Mouse (Mus musculus): ENCODE measurements around the gene Ift43.
A peak's percentile ranks its signal among the peaks of the same experiment; 100 is the strongest.

Ift43 gene

GRCm38 (mm10) chr12:86129696-86130095 is 47.4 kb downstream of the Ift43 start:
- no peak for DNase-seq (ENCODE audit: low spot score)

DNA sequence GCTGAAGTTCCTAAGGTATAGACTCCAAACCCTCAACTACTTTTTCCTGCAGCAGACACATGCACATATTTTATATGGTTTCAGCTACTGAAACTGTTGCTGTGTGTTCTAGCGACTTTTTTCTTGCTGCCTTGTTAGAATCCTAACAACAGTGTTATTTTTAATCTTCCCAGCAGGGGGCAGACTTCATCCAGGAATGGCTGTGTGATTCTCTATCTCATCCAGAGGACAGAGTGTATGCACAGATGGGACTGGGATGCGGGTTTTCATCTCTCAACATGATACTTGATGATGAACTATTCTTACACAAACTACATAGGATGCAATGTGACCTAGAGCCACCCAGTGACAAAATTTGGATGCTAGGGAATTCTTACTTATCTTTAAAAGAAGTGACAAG is 50.5 kb downstream of the Ift43 start:
- peak; percentile 91 for DNase-seq (ENCODE audit: low spot score)

GRCm38 (mm10) chr12:86135691-86136090 is 53.4 kb downstream of the Ift43 start:
- DNase-seq (ENCODE audit: low spot score), result no peak

GRCm38 (mm10) chr12:86138696-86139095 is 56.4 kb downstream of the Ift43 start:
- DNase-seq (ENCODE audit: low spot score), result no peak

- no peak for DNase-seq (ENCODE audit: low spot score)
These were observed 60.0 kb downstream of the Ift43 start for GRCm38 (mm10) chr12:86142389-86142788.

- DNase-seq (ENCODE audit: low spot score), result no peak
These were observed 63.9 kb downstream of the Ift43 start for GRCm38 (mm10) chr12:86146246-86146645.

- no peak for DNase-seq (ENCODE audit: low spot score)
These were observed 65.9 kb downstream of the Ift43 start for GRCm38 (mm10) chr12:86148271-86148670.

DNA sequence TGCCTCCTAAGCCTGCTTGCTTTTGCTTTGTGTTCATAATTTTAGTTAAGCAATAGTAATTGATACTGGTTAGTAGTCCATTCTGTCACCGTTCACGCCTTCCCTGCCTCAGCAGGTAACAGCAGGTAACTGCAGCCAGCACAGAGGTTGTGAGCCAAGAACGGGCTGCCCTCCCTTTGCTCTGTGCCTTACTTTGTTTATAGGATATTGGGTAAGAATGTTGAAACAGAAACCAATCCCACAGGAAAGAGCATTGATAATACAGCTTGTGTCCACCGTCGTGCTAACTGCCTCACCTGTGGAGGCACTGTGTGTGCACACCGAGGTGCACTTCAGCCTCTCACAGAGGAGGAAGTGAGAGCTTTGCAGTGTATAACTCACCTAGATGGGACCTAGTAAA is 66.7 kb downstream of the Ift43 start:
- DNase-seq (ENCODE audit: low spot score), result no peak

GRCm38 (mm10) chr12:86151941-86152340 is 69.6 kb downstream of the Ift43 start:
- no peak for DNase-seq (ENCODE audit: low spot score)

DNA sequence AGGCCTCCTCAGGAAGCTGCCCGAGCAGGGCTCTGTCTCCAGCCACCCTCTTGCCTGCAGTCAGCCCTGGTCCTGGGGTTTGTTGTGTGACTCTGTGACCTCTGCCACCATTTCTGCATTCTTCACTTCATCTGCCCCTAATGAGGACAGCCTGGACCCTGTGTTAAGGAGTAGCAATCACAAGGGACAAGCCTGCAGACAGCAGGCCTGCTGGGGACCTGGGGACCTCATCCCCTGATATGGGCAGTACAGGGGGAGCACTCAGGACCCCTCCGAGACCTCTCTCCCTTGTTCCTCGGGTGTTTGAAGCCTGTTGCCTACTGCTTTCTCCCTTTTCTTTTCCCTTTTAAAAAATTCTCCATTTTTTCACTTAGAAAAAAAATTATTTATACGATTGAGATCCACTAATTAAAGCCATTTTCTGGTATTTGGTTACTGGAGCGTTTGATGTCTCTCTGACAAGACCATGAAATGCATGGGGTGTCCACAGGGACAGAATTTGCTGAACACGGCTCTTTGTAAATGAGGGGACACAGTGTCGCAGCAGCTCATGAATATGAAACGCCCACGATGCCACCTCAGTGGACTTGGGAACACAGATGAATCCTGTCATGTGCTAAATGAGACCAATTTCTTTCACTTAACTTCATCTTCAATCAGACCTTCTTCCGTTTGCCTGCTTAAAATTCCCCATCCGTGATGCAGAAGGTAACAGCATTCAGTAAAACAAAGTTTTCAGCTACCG is 71.0 kb downstream of the Ift43 start:
- DNase-seq (ENCODE audit: low spot score), result no peak

DNA sequence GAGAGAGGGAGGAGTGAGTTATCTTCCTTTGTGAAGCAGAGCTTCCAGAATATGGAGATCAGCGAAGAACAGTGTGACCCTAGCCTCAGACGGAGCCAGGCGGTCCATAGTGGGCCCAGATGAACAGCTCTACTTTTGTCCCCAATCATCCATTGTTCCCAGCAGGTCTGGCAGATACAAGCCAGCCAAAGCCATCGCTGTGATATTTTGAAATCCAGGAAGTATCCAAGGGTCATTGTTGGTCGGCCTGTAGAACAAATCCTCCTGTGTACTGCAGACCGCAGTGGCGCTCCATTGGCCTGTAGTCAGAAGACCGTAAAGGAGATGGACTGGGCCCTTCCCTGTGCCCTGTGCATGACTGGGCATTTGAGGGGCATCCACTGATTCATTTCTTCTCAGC is 72.8 kb downstream of the Ift43 start:
- DNase-seq (ENCODE audit: low spot score), result no peak

DNA sequence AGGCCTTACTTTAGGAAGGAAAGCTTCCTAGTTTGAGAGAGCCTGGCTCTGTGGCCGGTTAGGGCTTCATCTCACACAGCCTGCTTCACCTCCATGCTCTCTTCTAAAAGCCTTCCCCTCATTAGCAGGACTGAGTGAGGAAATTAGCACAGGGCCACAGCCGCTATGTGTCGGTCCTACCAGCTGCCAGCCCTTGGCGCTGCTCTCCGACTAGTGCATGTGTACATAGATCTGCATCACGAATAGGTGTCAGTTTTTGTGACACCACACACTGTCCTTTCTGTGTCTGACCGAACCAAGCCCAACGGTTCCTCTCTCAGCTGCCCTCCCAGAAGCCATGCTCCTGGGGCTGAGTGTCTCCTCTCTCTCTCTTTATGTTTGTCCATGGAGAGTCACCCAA is 74.8 kb downstream of the Ift43 start:
- no peak for DNase-seq (ENCODE audit: low spot score)

- DNase-seq (ENCODE audit: low spot score), result no peak
These were observed 75.6 kb downstream of the Ift43 start for GRCm38 (mm10) chr12:86157894-86158444.

DNA sequence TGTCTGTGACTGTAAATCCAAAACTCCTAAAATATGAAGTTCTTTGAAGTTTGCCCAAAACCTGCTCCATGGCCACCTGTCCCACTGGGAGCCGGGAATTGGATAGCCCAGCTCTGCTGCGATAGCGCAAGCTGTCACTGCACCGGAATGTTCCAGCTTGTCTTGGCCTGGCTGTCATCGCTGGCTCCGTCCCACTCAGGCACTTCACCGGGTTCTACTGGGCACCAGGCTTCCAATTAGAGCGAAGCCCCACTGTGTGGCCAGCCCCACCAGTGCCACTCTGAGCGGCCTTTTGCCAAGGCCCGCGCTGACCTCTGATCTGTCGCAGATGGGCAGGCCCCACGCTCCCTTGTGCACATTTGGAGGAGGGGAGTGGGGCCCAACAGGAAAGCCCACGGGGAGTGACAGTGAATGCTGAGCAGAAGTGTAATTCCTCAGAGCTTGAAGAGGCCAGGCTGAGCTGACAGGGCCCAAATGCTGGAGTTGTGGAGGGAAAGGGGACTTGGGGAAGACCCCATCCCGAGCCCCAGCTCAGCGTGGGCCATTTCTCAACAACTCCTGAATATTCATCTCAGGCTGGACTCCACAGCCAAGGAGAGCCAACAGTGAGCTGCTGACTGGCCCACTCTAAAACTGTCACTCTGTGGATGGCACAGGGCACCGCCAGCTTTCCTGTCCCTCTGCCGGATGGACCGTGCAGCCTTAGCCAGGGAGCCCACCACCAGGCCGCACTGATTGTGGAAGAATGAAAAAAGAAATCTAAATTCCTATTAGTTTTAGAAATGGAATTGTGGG is 76.5 kb downstream of the Ift43 start:
- peak; percentile 30 for DNase-seq (ENCODE audit: low spot score)

GRCm38 (mm10) chr12:86161436-86161835 is 79.1 kb downstream of the Ift43 start:
- DNase-seq (ENCODE audit: low spot score), result no peak

DNA sequence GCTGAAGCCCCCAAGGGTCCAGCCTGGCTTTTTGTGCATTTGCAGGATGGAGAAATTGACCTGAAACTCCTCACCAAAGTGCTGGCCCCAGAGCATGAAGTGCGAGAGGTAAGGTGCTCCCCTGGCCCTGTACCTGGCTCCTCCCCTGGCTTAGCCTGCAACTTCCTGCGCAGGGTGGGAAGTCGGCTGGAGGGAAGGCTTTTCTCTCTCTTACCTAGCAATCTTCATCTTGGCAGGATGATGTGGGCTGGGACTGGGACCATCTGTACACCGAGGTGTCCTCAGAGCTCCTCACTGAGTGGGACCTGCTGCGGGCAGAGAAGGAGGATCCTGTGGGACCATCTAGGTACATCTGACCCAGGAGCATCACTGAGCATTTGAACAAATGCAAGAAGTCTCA is 79.6 kb downstream of the Ift43 start:
- DNase-seq (ENCODE audit: low spot score), result no peak

GRCm38 (mm10) chr12:86162890-86163816 is 80.8 kb downstream of the Ift43 start:
- DNase-seq (ENCODE audit: low spot score), result no peak

GRCm38 (mm10) chr12:86166244-86166643 is 83.9 kb downstream of the Ift43 start:
- no peak for DNase-seq (ENCODE audit: low spot score)

DNA sequence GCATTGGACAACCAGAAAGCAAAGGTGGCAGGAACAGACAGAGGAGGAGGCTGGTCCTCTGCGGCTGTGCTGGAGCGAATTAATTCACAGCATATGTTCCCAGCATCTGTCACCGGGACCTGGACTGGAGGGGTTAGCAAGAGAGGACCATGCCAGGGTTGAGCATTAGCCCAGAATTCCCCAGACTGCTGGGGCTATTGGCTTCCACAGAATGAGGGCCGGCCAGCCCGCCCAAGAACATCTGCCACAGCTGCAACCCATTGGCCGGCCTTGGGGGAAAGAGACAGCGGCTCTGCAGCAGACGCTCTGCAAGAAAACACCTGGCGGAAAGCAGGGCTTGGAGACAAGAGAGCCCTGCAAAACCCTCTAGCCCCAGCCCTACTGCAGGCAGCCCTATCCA is 84.7 kb downstream of the Ift43 start:
- DNase-seq (ENCODE audit: low spot score), result no peak

GRCm38 (mm10) chr12:86168712-86169111 is 86.4 kb downstream of the Ift43 start:
- DNase-seq (ENCODE audit: low spot score), result no peak

- no peak for DNase-seq (ENCODE audit: low spot score)
These were observed 86.9 kb downstream of the Ift43 start for GRCm38 (mm10) chr12:86169195-86169594.

GRCm38 (mm10) chr12:86173314-86173713 is 91.0 kb downstream of the Ift43 start:
- DNase-seq (ENCODE audit: low spot score), result no peak
